Mouse (Mus musculus): ENCODE data around the gene Tln1.

- TF ChIP-seq CTCF (IDR thresholded peaks at IDR 0.05; ENCODE audit: low read depth) (no peak), EP300 (IDR thresholded peaks at IDR 0.05; ENCODE audit: low read depth) (no peak)
These were observed 6.6 kb downstream of the Tln1 start for GRCm38 (mm10) chr4:43555926-43556325.

Measured in liver, embryonic 14.5 days (tissue).